Mouse (Mus musculus) effector memory CD4-positive, alpha-beta T cell, adult 5 months (primary cell): ENCODE data around the gene Tril. TPM values are rescaled to one million over a fixed set of nuclear protein-coding genes. Genes with fewer than 3 reads are reported as not detected.

Experiments used
- polyA plus RNA-seq: library from polyadenylated mRNA; unstranded; fragments of 100-300 nt; shearing (Covaris generic); gene quantifications from one replicate; pipeline ENCODE4 v1.2.1, GENCODE M21; 2017

Gene Tril
- not detected for polyA plus RNA-seq

DNA sequence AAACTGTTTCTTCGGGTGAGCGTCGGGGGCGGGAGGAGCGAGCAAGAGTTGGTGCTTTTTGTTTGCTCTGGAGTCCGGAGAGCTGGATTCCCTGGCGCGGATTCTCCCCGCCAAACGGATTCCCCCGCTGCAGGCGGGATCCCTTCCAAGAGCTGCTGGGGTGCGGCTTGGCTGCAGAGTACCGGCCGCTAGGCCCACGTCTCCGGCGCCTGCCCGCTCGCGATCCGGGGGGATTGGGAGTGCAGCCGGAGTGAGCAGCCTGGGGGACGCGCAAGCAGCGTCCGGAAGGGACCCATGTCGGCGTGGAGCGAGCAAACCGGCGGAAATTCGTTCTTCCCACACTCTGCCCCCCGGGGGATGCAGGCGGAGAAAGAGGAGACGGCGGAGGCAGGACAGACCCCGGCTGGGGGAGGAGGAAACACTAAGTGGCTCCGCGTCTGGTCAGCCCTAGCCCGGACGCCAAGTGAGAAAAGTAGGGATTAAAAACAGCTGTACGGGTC is at the start of gene Tril:
Gene Tril, minus strand, starts transcription at position 345 of the 500 bp plus-strand sequence.

Other genes with a start within 250 kb of the Tril start
- not detected for gene Cpvl, start 157.8 kb upstream of the Tril start, polyA plus RNA-seq
- 18.4 TPM for gene Chn2, start 218.7 kb upstream of the Tril start, polyA plus RNA-seq